Mouse (Mus musculus): ENCODE data around the gene Crocc.

Gene Crocc

GRCm38 (mm10) chr4:141060426-141061301 lies at the start of gene Crocc:
Gene Crocc, minus strand, starts transcription at chr4:141060550.
- in situ Hi-C loops (cut with MboI, MseI), result loop anchor here (5.0 kb wide), 1 partner anchor 78 kb away; no protein-coding TSS in a partner anchor

- in situ Hi-C loops (cut with MboI, MseI), result loop anchor here (10.0 kb wide), 1 partner anchor 743 kb away; no protein-coding TSS in a partner anchor
Observed at GRCm38 (mm10) chr4:141108196-141108732, 47.9 kb upstream of the Crocc start.

DNA sequence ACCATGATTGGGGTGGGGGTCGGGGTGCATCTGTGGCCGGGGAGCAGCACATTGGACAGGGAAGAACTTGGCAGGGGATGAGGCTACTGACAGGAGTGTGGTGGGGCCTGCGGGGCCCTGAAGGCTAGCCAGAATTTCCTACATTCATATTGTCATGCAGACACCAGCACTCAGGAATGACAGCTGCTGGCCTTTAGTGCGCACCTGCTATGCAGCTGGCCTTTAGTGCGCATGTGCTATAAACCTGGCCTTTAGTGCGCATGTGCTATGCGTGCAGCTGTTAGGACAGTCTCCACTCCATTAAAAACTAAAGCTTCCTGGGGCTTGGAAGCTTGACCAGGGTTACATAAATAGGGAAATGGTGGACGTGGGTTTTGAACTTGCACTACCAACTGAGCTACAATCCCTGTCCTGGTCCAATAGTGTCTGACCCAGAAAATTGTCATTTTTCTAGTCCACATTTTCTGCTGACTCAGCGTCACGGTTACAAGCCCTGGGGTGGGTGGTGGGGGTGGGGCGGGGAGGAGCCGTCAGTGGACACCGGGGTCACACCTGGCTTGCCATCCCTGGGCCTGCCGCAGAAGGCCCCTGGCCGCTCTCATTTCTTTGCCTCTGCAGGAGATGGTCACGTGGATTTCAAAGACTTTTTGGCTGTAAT lies 46.3 kb upstream of the Crocc start:
- in situ Hi-C loops (cut with MboI, MseI), result loop anchor here (10.0 kb wide), 1 partner anchor 742 kb away; no protein-coding TSS in a partner anchor

GRCm38 (mm10) chr4:141101855-141102254 lies 41.5 kb upstream of the Crocc start:
- in situ Hi-C loops (cut with MboI, MseI), result loop anchor here (10.0 kb wide), 1 partner anchor 737 kb away; no protein-coding TSS in a partner anchor

- in situ Hi-C loops (cut with MboI, MseI), result loop anchor here (10.0 kb wide), 1 partner anchor 736 kb away; no protein-coding TSS in a partner anchor
Observed at GRCm38 (mm10) chr4:141101291-141101690, 40.9 kb upstream of the Crocc start.

DNA sequence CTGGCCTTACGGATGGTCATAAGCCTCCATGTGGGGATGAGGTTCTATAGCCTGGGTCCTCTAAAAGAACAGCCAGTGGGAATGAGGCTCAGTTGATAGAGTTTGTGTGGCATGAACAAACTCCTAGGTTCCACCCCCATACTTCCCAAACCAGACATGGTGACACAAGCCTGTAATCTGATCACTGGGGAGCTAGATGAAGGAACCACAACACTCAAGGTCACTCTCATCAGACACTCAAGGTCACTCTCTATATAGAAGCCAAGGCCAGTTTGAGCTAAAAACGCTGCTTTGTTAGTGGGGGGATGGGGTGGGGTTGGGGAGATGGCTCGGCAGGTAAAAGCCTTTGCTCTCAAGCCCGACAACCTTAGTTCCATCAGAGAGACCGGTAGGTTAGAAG lies 39.6 kb upstream of the Crocc start:
- in situ Hi-C loops (cut with MboI, MseI), result loop anchor here (10.0 kb wide), 1 partner anchor 735 kb away; no protein-coding TSS in a partner anchor

GRCm38 (mm10) chr4:141098935-141099334 lies 38.6 kb upstream of the Crocc start:
- in situ Hi-C loops (cut with MboI, MseI), result no loop called here

- in situ Hi-C loops (cut with MboI, MseI), result no loop called here
Observed at GRCm38 (mm10) chr4:141096710-141097109, 36.4 kb upstream of the Crocc start.

DNA sequence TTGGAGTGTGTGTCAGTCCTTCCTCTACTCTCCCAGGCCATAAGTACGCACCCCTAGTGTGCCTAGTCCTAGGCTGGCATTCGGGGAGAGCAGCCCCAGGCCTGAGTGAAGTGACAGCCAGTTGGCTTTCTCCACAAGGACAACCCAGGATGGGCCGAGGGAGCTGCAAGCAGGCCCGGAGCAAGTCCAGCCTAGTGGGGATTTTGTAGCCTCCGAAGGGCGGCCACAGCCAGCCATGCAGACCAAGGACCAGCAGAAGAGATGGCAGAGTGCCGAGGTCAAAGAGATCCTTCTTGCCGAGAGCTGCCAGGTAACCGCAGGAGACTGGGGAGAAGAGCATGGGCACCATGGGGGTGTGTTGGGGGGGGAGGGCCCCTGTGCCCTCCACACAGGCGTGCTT lies 34.7 kb upstream of the Crocc start:
- in situ Hi-C loops (cut with MboI, MseI), result no loop called here

GRCm38 (mm10) chr4:141088714-141089113 lies 28.4 kb upstream of the Crocc start:
- in situ Hi-C loops (cut with MboI, MseI), result loop anchor here (5.0 kb wide), 1 partner anchor 44 kb away; no protein-coding TSS in a partner anchor

DNA sequence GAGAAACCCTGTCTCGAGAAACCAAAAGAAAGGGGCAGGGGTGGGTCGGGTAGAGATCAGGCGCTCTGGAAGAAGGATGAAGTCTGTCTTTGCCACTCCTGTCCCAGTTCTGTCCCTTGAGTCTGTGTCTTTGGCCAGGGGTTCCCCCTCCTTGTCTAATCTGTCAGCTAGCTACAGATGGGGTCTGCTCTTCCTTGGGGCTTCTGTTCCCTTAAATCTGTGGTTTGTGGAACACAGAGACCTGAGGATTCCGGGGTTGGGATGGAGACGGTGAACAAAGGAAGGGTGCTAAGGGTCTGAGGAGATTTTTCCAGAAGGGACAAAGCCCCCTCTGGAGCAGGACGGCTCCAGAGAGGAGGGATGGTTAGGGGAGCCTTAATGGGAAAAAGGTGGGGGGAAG lies 27.7 kb upstream of the Crocc start, which contains the start of gene Spata21:
Gene Spata21 (plus strand): TSS at position 301 of the 400 bp plus-strand sequence.
- in situ Hi-C loops (cut with MboI, MseI), result loop anchor here (5.0 kb wide), 1 partner anchor 44 kb away; no protein-coding TSS in a partner anchor

DNA sequence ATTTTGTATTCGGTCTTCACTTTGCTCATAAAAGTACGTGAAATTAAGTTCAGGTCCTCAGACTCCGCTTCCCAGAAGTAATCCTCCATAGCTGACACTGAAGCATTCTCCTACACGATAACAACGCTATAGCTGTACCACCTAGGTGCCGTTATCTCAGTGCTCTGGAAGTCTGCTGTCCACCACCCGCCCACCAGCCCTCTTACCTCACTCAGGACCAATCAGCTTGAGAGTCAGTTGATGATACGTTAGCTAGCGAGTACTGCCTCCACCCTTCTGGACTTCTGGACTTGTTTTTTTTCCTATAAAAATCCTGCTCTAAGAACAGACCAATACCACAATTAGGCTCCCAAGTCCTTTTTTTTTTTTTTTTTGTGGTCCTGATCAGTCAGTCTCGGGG lies 26.5 kb upstream of the Crocc start:
- in situ Hi-C loops (cut with MboI, MseI), result loop anchor here (5.0 kb wide), 1 partner anchor 45 kb away; no protein-coding TSS in a partner anchor

- in situ Hi-C loops (cut with MboI, MseI), result no loop called here
Observed at GRCm38 (mm10) chr4:141078510-141079137, 18.3 kb upstream of the Crocc start.

DNA sequence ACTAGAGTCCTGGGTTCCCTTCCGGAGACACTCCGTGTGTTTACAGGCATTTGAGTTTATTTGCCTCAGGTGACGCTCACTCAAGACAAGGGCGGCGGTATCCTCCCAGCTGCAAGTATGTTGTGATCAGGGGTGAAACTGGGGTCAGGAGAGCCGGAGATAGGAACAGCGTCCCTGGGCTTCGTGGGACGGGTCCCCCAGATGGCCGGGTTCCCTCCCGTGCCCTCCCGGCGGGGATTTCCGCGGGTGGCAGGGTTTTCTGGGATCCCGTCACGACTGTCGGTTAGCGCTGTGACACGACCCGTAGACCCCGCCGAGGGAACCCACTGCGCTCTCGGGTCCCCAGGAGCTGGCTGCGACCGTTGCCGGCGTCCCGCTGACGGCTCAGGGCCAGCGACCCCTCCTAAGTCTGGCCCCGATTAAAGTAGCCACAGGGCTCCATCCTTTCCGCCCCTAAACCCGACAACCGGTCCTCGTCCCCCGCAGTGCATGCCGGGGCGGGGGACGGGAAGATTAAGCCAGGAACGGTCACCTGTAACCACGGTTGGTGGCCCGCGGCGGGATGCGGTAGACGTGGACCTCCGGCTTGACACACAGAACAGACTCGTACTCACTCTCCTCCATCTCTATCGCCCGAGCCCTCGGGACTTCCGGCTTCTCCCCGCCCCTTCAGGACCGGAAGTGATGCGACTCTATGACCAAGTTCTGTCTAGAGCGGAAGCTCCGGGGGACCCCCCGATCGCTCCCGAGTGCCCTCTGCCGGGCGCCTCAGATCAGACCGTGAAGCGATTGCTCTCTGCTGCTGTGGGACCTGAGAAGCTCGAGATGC lies 17.5 kb upstream of the Crocc start, which contains the start of gene Necap2:
Gene Necap2 (minus strand): TSS at position 677 of the 829 bp plus-strand sequence.
- in situ Hi-C loops (cut with MboI, MseI), result no loop called here

DNA sequence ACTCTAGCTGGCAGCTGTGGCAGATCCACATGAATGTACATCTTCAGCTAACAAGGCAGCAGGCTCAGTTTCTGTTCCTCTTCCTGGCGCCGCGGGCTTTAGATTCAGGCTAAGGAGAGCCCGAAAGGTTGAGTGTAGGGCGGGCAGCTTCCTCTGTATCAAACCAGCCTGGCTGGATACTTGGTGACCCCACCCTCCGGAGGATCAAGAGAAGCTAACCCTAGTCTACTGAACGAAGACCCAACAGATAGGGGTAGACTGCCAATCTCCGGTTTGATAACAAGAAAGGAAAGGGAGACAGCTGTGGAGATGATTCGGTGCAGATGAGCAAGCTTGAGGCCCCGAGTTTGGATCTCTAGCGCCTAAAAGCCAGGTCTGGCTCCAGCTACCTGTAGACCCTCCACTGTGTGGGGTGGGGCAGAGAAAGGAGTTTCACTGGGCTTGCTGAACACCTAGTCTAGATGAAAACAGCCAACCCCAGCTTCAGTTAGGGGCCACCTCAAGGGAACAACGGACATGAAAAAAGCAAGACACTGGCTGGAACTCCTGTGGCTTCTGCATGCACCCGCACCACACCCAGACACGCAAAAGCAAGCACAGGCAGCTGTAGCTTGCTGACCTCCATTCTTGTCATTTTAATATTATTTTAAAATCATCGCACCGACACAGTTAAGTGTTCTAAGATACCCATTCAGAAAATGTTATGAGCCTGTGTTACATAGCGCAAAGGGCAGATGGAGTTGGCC lies 16.6 kb upstream of the Crocc start:
- in situ Hi-C loops (cut with MboI, MseI), result no loop called here

- in situ Hi-C loops (cut with MboI, MseI), result no loop called here
Observed at GRCm38 (mm10) chr4:141074109-141074508, 13.8 kb upstream of the Crocc start.

- in situ Hi-C loops (cut with MboI, MseI), result no loop called here
Observed at GRCm38 (mm10) chr4:141073661-141074060, 13.3 kb upstream of the Crocc start.

GRCm38 (mm10) chr4:141072502-141072901 lies 12.2 kb upstream of the Crocc start:
- in situ Hi-C loops (cut with MboI, MseI), result no loop called here

DNA sequence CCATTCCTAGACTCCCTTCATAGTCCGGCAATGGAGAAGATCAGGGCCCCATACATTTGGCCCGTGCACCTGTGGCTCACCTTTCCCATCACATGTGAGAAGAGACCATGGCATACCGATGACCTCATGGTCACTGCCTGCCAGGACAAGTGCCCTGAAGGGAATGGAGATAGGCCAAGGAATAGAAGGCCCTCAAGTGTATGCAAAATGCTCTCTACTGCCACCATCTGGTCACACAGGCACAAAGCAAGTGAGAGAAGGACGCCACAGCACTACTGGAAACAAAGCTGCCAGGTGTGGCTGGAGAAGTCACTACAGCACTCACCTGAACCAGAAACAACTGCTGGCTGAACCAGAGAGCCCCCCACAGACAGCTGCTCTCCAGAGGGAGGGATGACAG lies 9.4 kb upstream of the Crocc start:
- in situ Hi-C loops (cut with MboI, MseI), result no loop called here

DNA sequence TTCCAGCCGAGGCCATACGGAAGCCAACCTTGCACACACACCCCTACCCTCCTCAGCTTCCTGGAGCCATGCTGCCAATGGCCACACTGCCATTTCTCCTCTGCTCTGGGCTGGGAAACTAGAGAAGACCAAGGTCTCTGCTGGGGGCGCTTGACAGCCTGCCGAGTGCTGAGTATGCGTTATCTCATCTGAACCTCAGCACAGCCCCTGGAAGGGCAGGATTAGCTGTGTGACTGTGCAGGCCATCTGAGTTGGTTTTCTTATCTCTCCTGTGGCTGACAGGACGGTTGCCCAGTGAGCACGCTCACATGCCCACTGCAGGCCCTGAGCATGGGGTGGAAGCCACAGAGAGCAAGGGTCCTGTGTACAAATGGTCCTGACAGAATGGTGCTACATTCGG lies 8.3 kb upstream of the Crocc start:
- in situ Hi-C loops (cut with MboI, MseI), result no loop called here

Measured in regulatory T cell (primary cell).